ENCODE assay signal across 8 mouse cellular contexts in the genomic region with DNA sequence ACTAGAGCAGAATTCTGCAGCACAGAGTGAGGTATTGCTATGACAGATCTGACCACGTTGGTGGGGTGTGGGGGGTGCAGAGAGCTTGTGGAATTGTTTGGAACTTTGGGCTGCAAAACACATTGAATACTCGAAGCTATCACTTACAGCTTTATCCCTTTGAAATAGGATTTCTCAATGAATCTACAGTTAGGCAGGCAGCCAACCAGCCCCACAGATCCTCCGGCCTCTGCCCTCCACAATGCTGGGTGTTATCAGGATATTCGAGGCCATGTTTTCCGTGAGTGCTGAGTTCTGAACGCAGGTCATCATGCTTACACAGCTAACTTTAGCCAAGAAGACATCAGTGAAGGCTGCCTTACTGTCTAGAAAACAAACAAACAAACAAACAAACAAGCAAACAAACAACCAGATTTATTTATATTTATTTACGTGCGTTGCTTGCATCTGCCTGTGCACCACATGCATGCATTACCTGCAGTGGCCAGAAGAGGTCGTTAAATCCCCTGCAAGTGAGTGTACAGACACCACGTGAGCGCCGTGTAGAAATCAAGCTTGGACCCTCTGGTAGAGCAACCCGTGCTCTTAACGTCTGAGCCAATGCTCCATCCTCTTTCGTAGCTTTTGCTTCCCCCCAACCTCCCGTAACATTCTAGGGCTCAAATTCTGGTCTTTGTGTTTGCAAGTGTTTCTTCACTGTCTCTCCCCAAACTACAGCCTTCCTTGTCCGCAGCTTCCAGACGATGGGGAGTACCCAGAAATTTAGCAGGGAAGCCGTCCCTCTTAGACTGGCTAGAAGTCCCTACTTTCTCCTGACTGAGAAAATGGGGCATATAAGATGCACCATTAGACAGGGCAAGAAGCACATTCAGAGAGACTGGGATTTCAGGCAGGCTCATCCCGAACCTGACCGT. TPM values are rescaled to one million over a fixed set of nuclear protein-coding genes. Genes with fewer than 3 reads are reported as not detected.
DNase-seq lines count a peak whose midpoint lies in the region; ATAC-seq and TF ChIP-seq lines count a peak whose summit lies in the region.

No protein-coding gene starts in this region.

- no peaks in the 10 kb centered on the region for H3K9me3 ChIP-seq in ES-E14 (ENCODE audit: control insufficient read depth, insufficient read depth, low read depth, low read length)
- no peaks in the 10 kb centered on the region for H3K9me3 ChIP-seq in forebrain, embryonic 11.5 days (ENCODE audit: control insufficient read depth, low read length)

- DNase-seq in ES-E14 (ENCODE audit: low read depth, low spot score), result peak; percentile 86
- DNase-seq in brain, adult 2 months (ENCODE audit: low read depth, low spot score), result peak; percentile 95
- peak; percentile 91 for DNase-seq in forebrain, embryonic 11.5 days (ENCODE audit: low spot score)
- DNase-seq in layer of hippocampus, adult 9-11 months, result peak; percentile 80
- DNase-seq in lung, postnatal 4 days, result peak; percentile 52 to 75
- peak; percentile 64 for DNase-seq in retina, postnatal 7 days (ENCODE audit: low read depth, low spot score)

- H3K36me3 ChIP-seq in ES-E14 (ENCODE audit: control insufficient read depth, insufficient read depth, low read length, poor library complexity, severe bottlenecking), result peaks cover 1% of the 10 kb centered on the region; the same call in 1 of the 2 replicates
- no peaks in the 10 kb centered on the region; the same call in 1 of the 2 replicates for H3K36me3 ChIP-seq in forebrain, embryonic 11.5 days (ENCODE audit: control insufficient read depth, insufficient read depth, low read length)

- H3K4me2 ChIP-seq in forebrain, embryonic 11.5 days (ENCODE audit: low read depth, low read length, severe bottlenecking), result peak overlapping the region; percentile 29; the same call in 1 of the 2 replicates

- peak; percentile 70 for ATAC-seq in forebrain, embryonic 11.5 days (replicated peaks; ENCODE audit: low FRiP score)
- ATAC-seq in hematopoietic stem cell, adult 5-6 weeks (replicated peaks in 1 of 2; ENCODE audit: insufficient read depth in 1 of 2, low FRiP score in 2 of 2, low TSS enrichment in 1 of 2, low read depth in 1 of 2, poor library complexity in 2 of 2, severe bottlenecking in 2 of 2), result peak; percentile 50 to 69; a peak in 2 of 4 replicates
- no peak for ATAC-seq in erythroblast, adult 5-6 weeks (replicated peaks; ENCODE audit: low FRiP score, poor library complexity, severe bottlenecking)

- no peak overlapping the region for H3K27ac ChIP-seq in ES-E14 (ENCODE audit: insufficient read depth, low read depth, low read length, poor library complexity, severe bottlenecking)
- peak overlapping the region; percentile 84 for H3K27ac ChIP-seq in forebrain, embryonic 11.5 days (ENCODE audit: low read depth, low read length)

- in situ Hi-C loops in ES-E14 (cut with MboI; ENCODE audit: low sequenced_read_pairs in 2 of 2, unreplicated experiment in 2 of 2), result no loop called here

- 23% methylated on average over 21 of the region's 21 CpGs for WGBS in forebrain, embryonic 11.5 days

- no peaks in the 10 kb centered on the region for H3K27me3 ChIP-seq in forebrain, embryonic 11.5 days (ENCODE audit: control insufficient read depth, insufficient read depth, low read length)

- H3K4me3 ChIP-seq in ES-E14 (ENCODE audit: insufficient read depth in 1 of 2, low read depth in 1 of 2, low read length in 2 of 2, poor library complexity in 1 of 2, severe bottlenecking in 1 of 2), result peak overlapping the region; percentile 38 to 48
- H3K4me3 ChIP-seq in forebrain, embryonic 11.5 days (ENCODE audit: low read depth, low read length), result no peak overlapping the region

- peak overlapping the region; percentile 70 for H3K9ac ChIP-seq in ES-E14 (ENCODE audit: insufficient read depth, low read depth, low read length, poor library complexity, severe bottlenecking)
- H3K9ac ChIP-seq in forebrain, embryonic 11.5 days (ENCODE audit: low read length), result peak overlapping the region; percentile 31; the same call in 1 of the 2 replicates

- peaks cover 0 to 21% of the 10 kb centered on the region in 2 experiments; a peak in 3 of 4 replicates for H3K4me1 ChIP-seq in ES-E14 (ENCODE audit: control insufficient read depth in 2 of 2, insufficient read depth in 2 of 2, low read length in 2 of 2, poor library complexity in 1 of 2)
- peaks cover 13% of the 10 kb centered on the region; the same call in 1 of the 2 replicates for H3K4me1 ChIP-seq in forebrain, embryonic 11.5 days (replicated peaks; ENCODE audit: control insufficient read depth, insufficient read depth, low read length)

TF ChIP-seq in ES-E14, 5 proteins besides CTCF, POLR2A, EP300 and RAD21:
- no peak for TF ChIP-seq ZNF384 (IDR thresholded peaks at IDR 0.05; ENCODE audit: low read depth, low read length)
- peak; percentile 77; the same call in 1 of the 2 replicates for TF ChIP-seq ZC3H11A (IDR thresholded peaks at IDR 0.05; ENCODE audit: borderline replicate concordance, low read depth, low read length)

RNA-seq across cellular contexts. Expression of a gene that starts 12.1 kb away (rescaled TPM):
- total RNA-seq in ES-E14 (2012; rRNA removed), result 822 and 869 TPM in 2 replicates
- polyA plus RNA-seq in forebrain, embryonic 11.5 days (2014; fragmentation: Nextera tagmentation; extraction: Ambion mirVana), result 339 and 354 TPM in 2 replicates
- total RNA-seq in hematopoietic stem cell, adult 5-6 weeks (2017), result 385 and 563 TPM in 2 replicates
- total RNA-seq in erythroblast, adult 5-6 weeks (2015; ENCODE audit: low replicate concordance), result 578 and 641 TPM in 2 replicates
- total RNA-seq in erythroblast, adult 5-6 weeks (2017; ENCODE audit: low replicate concordance), result 1,162 and 1,709 TPM in 2 replicates
